Mouse (Mus musculus) intestine, postnatal 0 days (tissue): Measurements from ENCODE around the gene Trp53inp2. TPM values are rescaled to one million over a fixed set of nuclear protein-coding genes. Genes with fewer than 3 reads are reported as not detected.

Source experiments
- ATAC-seq: fragments of 200-750 bp; cut with Nextera tagmentation; 2 replicates; pipeline ENCODE4 v1.8.0; 2017; ENCODE audit warnings: mild to moderate bottlenecking, moderate TSS enrichment, moderate library complexity
- H3K27ac ChIP-seq: fragments of 300-500 bp; sonication (generic); 2 replicates; pipeline ENCODE4 v1.5.1; 2014; ENCODE audit warnings: mild to moderate bottlenecking, low read depth, low read length, moderate library complexity
- H3K27me3 ChIP-seq: fragments of 300-500 bp; sonication (generic); replicated peaks from 2 replicates; pipeline ENCODE4 v1.6.1; 2014; ENCODE audit warnings: low read length, mixed read lengths; ENCODE audit not compliant: control insufficient read depth, insufficient read depth
- H3K36me3 ChIP-seq: fragments of 300-500 bp; sonication (generic); 2 replicates; pipeline ENCODE4 v1.6.1; 2014; ENCODE audit warnings: mild to moderate bottlenecking, moderate library complexity; ENCODE audit not compliant: control insufficient read depth, insufficient read depth
- H3K4me1 ChIP-seq: fragments of 300-500 bp; sonication (generic); replicated peaks from 2 replicates; pipeline ENCODE4 v1.6.1; 2014; ENCODE audit warnings: antibody characterized with exemption, low read length, mixed read lengths; ENCODE audit not compliant: control insufficient read depth, insufficient read depth
- H3K4me2 ChIP-seq: fragments of 300-500 bp; sonication (generic); replicated peaks from 2 replicates; pipeline ENCODE4 v1.6.1; 2014; ENCODE audit warnings: low read depth, mild to moderate bottlenecking, moderate library complexity
- H3K4me3 ChIP-seq: fragments of 300-500 bp; sonication (generic); 2 replicates; pipeline ENCODE4 v1.5.1; 2014; ENCODE audit warnings: low read depth, low read length
- H3K9ac ChIP-seq: fragments of 300-500 bp; sonication (generic); 2 replicates; pipeline ENCODE4 v1.6.1; 2014; ENCODE audit warnings: mild to moderate bottlenecking, low read depth, low read length
- H3K9me3 ChIP-seq: fragments of 300-500 bp; sonication (generic); 2 replicates; pipeline ENCODE4 v1.6.1; 2016; ENCODE audit warnings: mixed run types; ENCODE audit not compliant: control insufficient read depth
- CTCF ChIP-seq: sonication (generic); IDR thresholded peaks from 2 replicates; pipeline ENCODE4 v1.5.1; 2016; ENCODE audit warnings: low read depth, mild to moderate bottlenecking, control low read depth, antibody characterized with exemption, moderate library complexity
- WGBS: fragments of 180-500 bp; shearing (Covaris S2); extraction: QIAGEN DNeasy Blood & Tissue Kit; methylation state at CpG from one replicate; pipeline ENCODE4 v1.1.7; 2014; 5-methylcytosine and 5-hydroxymethylcytosine counted together
- polyA plus RNA-seq: library from polyadenylated mRNA; unstranded; fragments of >200 nt; fragmentation: Nextera tagmentation; extraction: Ambion mirVana; gene quantifications from 2 replicates; pipeline ENCODE4 v1.2.1, GENCODE M21; 2015

Gene Trp53inp2
- polyA plus RNA-seq, 1 experiment from 2014 or later, result 33.7 TPM

DNA sequence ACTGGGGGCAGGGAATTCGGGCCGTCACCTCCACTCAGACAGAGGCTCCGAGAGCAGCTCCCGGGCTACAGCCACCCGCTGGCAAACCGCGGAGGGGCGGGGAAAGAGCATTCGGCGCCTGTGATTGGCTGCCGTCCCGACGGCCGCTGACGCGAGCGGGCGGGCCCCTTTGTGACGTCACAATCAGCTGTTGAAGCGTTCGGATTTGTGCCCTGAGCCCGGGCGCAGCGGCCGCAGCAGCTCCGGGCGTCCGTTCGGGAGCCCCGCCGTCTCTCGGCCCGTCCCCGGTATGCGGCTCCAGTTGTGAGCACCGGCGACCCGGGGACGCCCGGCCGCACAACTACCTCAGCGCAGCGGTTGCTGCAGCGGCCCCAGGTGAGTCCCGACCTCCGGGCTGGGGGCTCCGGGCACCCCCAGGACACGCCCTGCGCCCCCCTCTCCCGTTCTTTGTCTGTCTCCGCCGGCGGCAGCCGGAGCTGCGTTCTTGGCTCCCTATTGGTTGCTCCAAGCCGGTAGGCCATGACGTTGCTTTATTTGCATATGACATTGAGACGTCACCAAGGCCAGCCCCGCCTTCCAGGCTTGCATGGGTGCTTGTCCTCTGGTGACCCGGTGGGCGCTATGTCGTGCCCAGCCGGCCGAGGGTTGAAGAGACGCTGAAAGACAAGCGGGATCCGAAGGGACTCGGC, 928 bp downstream of the Trp53inp2 start:
- H3K9me3 ChIP-seq, result no peaks in the 10 kb centered on the region
- H3K9ac ChIP-seq, result peak overlapping the region; percentile 85
- peak overlapping the region; percentile 80 for H3K4me3 ChIP-seq
- WGBS, result under 1% methylated on average over 59 of the region's 68 CpGs
- H3K36me3 ChIP-seq, result peaks cover 14% of the 10 kb centered on the region; the same call in 1 of the 2 replicates
- H3K4me2 ChIP-seq, result peak overlapping the region; percentile 92
- H3K4me1 ChIP-seq, result peaks cover 13% of the 10 kb centered on the region
- H3K27ac ChIP-seq, result peak overlapping the region; percentile 99
- no peak for TF ChIP-seq CTCF
- peak; percentile 90 for ATAC-seq
- H3K27me3 ChIP-seq, result peaks cover 11% of the 10 kb centered on the region; the same call in 1 of the 2 replicates

DNA sequence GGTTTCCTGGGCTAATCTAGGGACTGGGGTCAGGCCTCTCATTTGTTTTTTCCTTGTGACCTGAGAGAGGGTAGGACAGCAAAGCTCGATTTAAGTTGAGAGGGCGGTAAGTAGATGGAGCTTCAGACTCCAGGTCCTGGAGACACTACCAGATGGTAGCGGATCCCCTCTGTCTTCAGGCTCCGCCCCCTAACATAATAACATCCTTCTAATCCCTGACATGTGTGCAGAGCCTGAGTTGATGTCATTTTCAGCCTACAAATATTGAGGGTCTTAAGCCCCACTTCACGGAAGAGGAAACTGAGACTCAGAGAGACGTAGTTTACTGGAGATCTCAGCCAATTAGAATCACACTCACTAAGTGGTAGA, 1.5 kb downstream of the Trp53inp2 start:
- peaks cover 13% of the 10 kb centered on the region for H3K4me1 ChIP-seq
- no peak for TF ChIP-seq CTCF
- peak overlapping the region; percentile 92 for H3K4me2 ChIP-seq
- H3K9ac ChIP-seq, result peak overlapping the region; percentile 85
- peak overlapping the region; percentile 99 for H3K27ac ChIP-seq
- H3K4me3 ChIP-seq, result peak overlapping the region; percentile 80
- H3K36me3 ChIP-seq, result peaks cover 19% of the 10 kb centered on the region
- ATAC-seq, result peak; percentile 4; the same call in 1 of the 2 replicates
- peaks cover 11% of the 10 kb centered on the region; the same call in 1 of the 2 replicates for H3K27me3 ChIP-seq
- H3K9me3 ChIP-seq, result no peaks in the 10 kb centered on the region
- WGBS, result 19% methylated on average over 6 of the region's 6 CpGs

DNA sequence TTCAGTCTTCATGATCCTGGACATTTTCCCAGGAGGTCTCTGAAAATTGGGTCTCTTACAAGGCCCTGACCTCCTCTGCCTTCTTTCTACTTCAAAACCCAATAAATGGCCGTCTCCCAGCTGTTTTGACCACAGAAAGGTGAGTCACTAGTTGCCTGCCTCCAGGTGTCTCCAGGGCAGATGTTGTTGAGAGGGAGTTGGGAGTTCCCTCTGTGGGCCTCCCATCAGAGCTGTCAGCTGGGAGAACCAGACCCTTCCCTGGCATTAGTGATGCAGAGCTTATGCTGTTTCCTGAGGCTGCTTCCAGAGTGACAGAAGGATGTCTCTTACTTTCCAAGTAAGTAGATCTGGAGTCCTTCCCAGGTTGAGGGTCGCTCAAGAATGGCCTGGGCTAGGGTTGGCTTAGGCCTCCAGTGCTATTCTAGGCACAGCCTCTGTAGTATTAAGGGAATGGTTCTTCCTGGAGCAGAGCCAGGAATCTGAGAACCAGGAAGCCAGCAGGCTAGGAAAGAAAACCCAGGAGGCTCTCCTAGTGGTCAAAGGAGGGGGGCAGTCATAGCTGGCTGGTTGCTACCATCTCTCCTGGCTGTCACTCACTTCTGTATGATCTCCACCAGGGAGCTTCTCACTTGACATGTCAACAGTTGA, 2.1 kb downstream of the Trp53inp2 start:
- Histone ChIP-seq H3K4me2 (peak overlapping the region; percentile 92), H3K9me3 (no peaks in the 10 kb centered on the region), H3K36me3 (peaks cover 25% of the 10 kb centered on the region), H3K9ac (0 out of 2 replicates have a peak overlapping the region, but pooled peaks have one; percentile 85), H3K27me3 (peaks cover 11% of the 10 kb centered on the region; the same call in 1 of the 2 replicates), H3K4me3 (peak overlapping the region; percentile 80), H3K27ac (peak overlapping the region; percentile 28), H3K4me1 (peaks cover 13% of the 10 kb centered on the region)
- ATAC-seq, result no peak
- peak; percentile 16; the same call in 1 of the 2 replicates for TF ChIP-seq CTCF
- 54% methylated on average over 2 of the region's 2 CpGs for WGBS

DNA sequence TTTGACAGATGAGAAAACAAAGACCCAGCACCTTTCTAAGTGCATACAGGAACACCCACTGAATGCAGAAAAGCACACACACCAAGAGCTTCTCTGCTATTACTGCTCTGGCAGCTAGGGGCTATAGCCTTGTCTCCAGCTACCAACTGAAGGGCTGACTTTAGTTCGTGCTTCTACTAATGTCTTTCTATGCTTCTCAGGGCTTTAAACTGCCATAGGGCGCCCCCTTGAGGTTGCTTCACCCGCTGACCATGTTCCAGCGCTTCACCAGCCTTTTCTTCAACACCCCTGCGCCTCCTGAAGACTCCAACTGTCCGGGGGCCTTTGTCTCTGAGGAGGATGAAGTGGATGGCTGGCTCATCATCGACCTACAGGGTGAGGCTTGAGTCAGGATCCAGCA, 4.2 kb downstream of the Trp53inp2 start:
- H3K4me1 ChIP-seq, result peaks cover 13% of the 10 kb centered on the region
- no peak overlapping the region for H3K4me3 ChIP-seq
- no peak overlapping the region for H3K9ac ChIP-seq
- no peak overlapping the region for H3K27ac ChIP-seq
- peaks cover 5% of the 10 kb centered on the region; the same call in 1 of the 2 replicates for H3K27me3 ChIP-seq
- no peak overlapping the region for H3K4me2 ChIP-seq
- no peaks in the 10 kb centered on the region for H3K9me3 ChIP-seq
- WGBS, result 29% methylated on average over 7 of the region's 7 CpGs
- peaks cover 42% of the 10 kb centered on the region for H3K36me3 ChIP-seq
- peak; percentile 93 for TF ChIP-seq CTCF
- peak; percentile 15; the same call in 1 of the 2 replicates for ATAC-seq

DNA sequence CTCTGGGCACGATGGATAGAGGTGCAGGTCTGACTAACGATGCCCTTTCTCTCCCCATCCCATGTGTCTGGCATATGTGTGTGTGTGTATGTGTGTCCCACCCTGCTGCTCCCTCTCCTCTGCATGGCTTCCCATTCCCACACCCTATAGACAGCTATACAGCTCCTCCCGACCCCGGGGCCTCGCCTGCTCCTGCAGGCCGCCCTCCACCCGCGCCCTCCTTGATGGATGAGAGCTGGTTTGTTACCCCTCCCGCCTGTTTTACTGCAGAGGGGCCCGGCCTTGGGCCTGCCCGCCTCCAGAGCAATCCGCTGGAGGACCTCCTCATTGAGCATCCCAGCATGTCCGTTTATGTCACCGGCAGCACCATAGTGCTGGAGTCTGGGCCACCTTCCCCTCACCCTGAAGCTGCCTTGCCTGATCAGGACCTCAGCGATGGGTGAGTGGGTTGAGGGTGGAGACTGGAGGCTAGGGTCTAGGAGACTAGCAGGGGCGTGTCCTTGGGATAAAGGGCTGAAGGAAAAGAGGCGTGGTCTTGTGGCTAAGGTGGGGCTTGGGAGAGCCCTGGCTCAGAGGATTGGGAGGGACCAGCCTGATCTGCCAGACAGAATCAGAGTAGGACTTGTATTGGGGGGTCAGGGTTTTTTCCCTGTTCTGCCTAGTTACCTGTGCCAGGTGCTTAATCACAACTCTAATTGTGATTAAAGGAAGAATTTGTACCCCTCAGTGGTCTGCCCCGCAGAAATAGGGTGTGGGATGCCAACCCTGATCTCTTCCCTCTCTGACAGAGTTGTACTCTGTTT, 5.1 kb downstream of the Trp53inp2 start:
- Histone ChIP-seq H3K27me3 (no peaks in the 10 kb centered on the region), H3K9ac (no peak overlapping the region), H3K9me3 (no peaks in the 10 kb centered on the region), H3K4me3 (no peak overlapping the region), H3K36me3 (peaks cover 50% of the 10 kb centered on the region), H3K27ac (no peak overlapping the region), H3K4me2 (no peak overlapping the region), H3K4me1 (peaks cover 13% of the 10 kb centered on the region)
- 54% methylated on average over 18 of the region's 18 CpGs for WGBS
- TF ChIP-seq CTCF, result no peak
- no peak for ATAC-seq

DNA sequence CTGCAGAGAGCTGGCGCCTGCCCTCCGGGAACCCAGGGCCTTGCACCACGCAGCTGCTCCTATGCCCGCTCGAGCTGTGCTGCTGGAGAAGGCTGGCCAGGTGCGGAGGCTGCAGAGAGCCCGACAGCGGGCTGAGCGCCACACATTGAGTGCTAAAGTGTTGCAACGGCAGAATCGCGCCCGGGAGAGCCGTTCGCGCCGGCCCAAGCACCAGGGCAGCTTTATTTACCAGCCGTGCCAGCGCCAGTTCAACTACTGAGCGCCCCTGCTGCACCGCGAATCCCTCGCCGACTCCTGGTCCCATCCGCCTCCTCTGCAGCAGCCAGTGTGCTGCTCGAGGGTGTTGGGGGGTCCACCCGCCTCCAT, 5.7 kb downstream of the Trp53inp2 start:
- TF ChIP-seq CTCF, result no peak

More for the DNA sequence above, 5.7 kb downstream of the Trp53inp2 start:
- no peak for ATAC-seq
- no peaks in the 10 kb centered on the region for H3K9me3 ChIP-seq
- no peak overlapping the region for H3K4me2 ChIP-seq
- H3K4me1 ChIP-seq, result peaks cover 13% of the 10 kb centered on the region
- no peaks in the 10 kb centered on the region for H3K27me3 ChIP-seq
- 33% methylated on average over 26 of the region's 27 CpGs for WGBS
- peaks cover 55% of the 10 kb centered on the region for H3K36me3 ChIP-seq
- no peak overlapping the region for H3K9ac ChIP-seq
- H3K4me3 ChIP-seq, result no peak overlapping the region
- H3K27ac ChIP-seq, result no peak overlapping the region
